22 mouse cellular contexts compared by ENCODE assay signal in genomic region chr9:70364741-70365140, GRCm38 (mm10). TPM values are rescaled to one million over a fixed set of nuclear protein-coding genes. Genes with fewer than 3 reads are reported as not detected.
DNase-seq lines count a peak whose midpoint lies in the region.
"Had no signal": no experiment of that assay in that cellular context is flagged by ENCODE, and none has a peak within 500 bp of the region (broad histone marks: within the 10 kb centered on the region; RNA-seq: fewer than 3 reads in every experiment).

No protein-coding gene starts in this region.

- intact Hi-C loops in left cerebral cortex, postnatal 10 days (cut with DNase I): no loop called here
- intact Hi-C loops in left cerebral cortex, postnatal 14 days (cut with DNase I): no loop called here

- DNase-seq in frontal cortex, adult 2 months (ENCODE audit: extremely low spot score in 1 of 2, low spot score in 1 of 2): peak; percentile 53 to 56
- DNase-seq in frontal cortex, postnatal 14 days (ENCODE audit: low spot score in 2 of 2): no peak
- peak; percentile 17 for DNase-seq in left cerebral cortex, adult 11 months (ENCODE audit: low spot score)
- DNase-seq in left cerebral cortex, postnatal 10 days (ENCODE audit: extremely low spot score in 1 of 2, low spot score in 2 of 2): no peak
- peak; percentile 78 for DNase-seq in brain, adult 2 months (ENCODE audit: low read depth, low spot score)
- DNase-seq in left cerebral cortex, postnatal 14 days (ENCODE audit: low spot score in 2 of 2): peak; percentile 34 to 43
- DNase-seq in thymus, postnatal 4 days: no peak
- DNase-seq: adrenal gland, postnatal 10 days; cerebellum, adult 11 months; cerebellum, adult 9-10 months; cerebellum, postnatal 36 days; embryo, embryonic 11 days; gastrocnemius, postnatal 36 days; heart, adult 2 months; heart, postnatal 4 days; kidney, adult 9 months; kidney, postnatal 10 days; liver, postnatal 0 days; lung, postnatal 36 days; spleen, adult 18-20 months; thymus, adult 2 months; thymus, postnatal 36 days had no signal

RNA-seq across cellular contexts. Expression of gene Ccnb2, which starts 56.6 kb away (rescaled TPM):
- 2.5 and 2.6 TPM in 2 replicates for polyA plus RNA-seq in frontal cortex, adult 2 months (2012; rRNA removed)
- 1 to 10 TPM; 3.6 TPM for total RNA-seq in left cerebral cortex, postnatal 10 days (2021)
- 1 to 10 TPM; 1.3 to 2.3 TPM for total RNA-seq in left cerebral cortex, postnatal 14 days (2021)

Comparison
In these comparisons a context has a peak if more than half of its experiments do, and no peak if none do; other contexts are left out.
1. DNase-seq: peak in frontal cortex, adult 2 months (2 of 2), left cerebral cortex, adult 11 months (single experiment), brain, adult 2 months (single experiment) and left cerebral cortex, postnatal 14 days (2 of 2); none in frontal cortex, postnatal 14 days (0 of 2), left cerebral cortex, postnatal 10 days (0 of 2) and thymus, postnatal 4 days (single experiment).